Mouse (Mus musculus) midbrain, embryonic 10.5 days (tissue): ENCODE data around the gene Stat5b. TPM values are rescaled to one million over a fixed set of nuclear protein-coding genes. Genes with fewer than 3 reads are reported as not detected.

Source experiments
- DNase-seq: peaks from one replicate; pipeline ENCODE4 v3.0.0-alpha.2; 2017; ENCODE audit warnings: low spot score
- H3K27ac ChIP-seq: fragments of 300-500 bp; sonication (generic); replicated peaks from 2 replicates; pipeline ENCODE4 v1.5.1; 2016; ENCODE audit warnings: mild to moderate bottlenecking
- H3K27me3 ChIP-seq: fragments of 300-500 bp; sonication (generic); 2 replicates; pipeline ENCODE4 v1.6.1; 2016; ENCODE audit warnings: low read depth, mild to moderate bottlenecking; ENCODE audit not compliant: poor library complexity, severe bottlenecking
- H3K36me3 ChIP-seq: fragments of 300-500 bp; sonication (generic); 2 replicates; pipeline ENCODE4 v1.6.1; 2016; ENCODE audit warnings: mild to moderate bottlenecking, moderate library complexity
- H3K4me1 ChIP-seq: fragments of 300-500 bp; sonication (generic); 2 replicates; pipeline ENCODE4 v1.6.1; 2016
- H3K4me3 ChIP-seq: fragments of 300-500 bp; sonication (generic); 2 replicates; pipeline ENCODE4 v1.5.1; 2016; ENCODE audit warnings: mild to moderate bottlenecking, moderate library complexity
- H3K9me3 ChIP-seq: fragments of 300-500 bp; sonication (generic); replicated peaks from 2 replicates; pipeline ENCODE4 v1.6.1; 2016; ENCODE audit warnings: mild to moderate bottlenecking
- WGBS: fragments of 180-500 bp; shearing (Covaris S2); methylation state at CpG from one replicate; pipeline ENCODE4 v1.1.7; 2016; 5-methylcytosine and 5-hydroxymethylcytosine counted together
- polyA plus RNA-seq: library from polyadenylated mRNA; unstranded; fragments of >200 nt; fragmentation: Nextera tagmentation; extraction: Ambion mirVana; gene quantifications from 2 replicates; pipeline ENCODE4 v1.2.1, GENCODE M21; 2016

The Stat5b gene
- polyA plus RNA-seq, 1 experiment from 2014 or later: 15.0 TPM

- Histone ChIP-seq H3K4me1 (peaks cover 32% of the 10 kb centered on the region), H3K9me3 (no peaks in the 10 kb centered on the region), H3K27ac (peak overlapping the region; percentile 69), H3K36me3 (no peaks in the 10 kb centered on the region), H3K27me3 (peaks cover 62% of the 10 kb centered on the region), H3K4me3 (peak overlapping the region; percentile 59)
- peak; percentile 93 for DNase-seq
- WGBS: under 1% methylated on average over 27 of the region's 27 CpGs
These were observed 88.9 kb downstream of the Stat5b start for GRCm38 (mm10) chr11:100761547-100762045.

DNA sequence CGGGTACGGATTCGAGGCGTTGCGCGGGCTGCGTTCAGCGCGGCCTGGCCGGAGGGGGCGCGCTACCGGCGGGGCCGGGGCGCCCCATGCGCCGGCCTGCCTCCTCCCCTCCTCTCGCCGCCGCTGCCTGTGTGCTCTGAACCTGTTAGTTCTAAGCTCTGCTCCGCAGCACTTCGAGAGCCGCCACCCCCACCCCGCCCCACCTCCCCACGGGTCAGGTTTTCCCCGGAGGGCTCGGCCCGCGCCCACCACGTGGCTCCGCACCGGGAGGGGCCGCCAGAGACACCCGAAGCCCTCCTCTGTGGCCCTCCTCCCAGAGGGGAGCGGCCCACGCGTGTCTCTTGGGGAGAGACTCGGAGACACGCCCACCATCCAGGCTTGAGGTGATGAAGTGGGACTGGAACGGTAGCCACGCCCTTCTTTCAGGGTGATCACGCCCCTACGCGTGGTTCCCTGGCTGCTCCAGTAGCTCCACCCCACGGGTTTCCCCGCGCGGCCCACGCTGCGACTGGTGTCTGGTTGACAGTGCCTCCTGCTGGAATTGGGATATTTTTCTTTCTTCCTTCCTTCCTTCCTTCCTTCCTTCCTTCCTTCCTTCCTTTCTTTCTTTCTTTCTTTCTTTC lies 90.8 kb downstream of the Stat5b start, which contains the start of gene Kcnh4:
Gene Kcnh4 (minus strand): TSS at position 332 of the 623 bp plus-strand sequence.
- under 1% methylated on average over 49 of the region's 51 CpGs for WGBS
- Histone ChIP-seq H3K9me3 (no peaks in the 10 kb centered on the region), H3K27me3 (peaks cover 66% of the 10 kb centered on the region), H3K4me1 (peaks cover 32% of the 10 kb centered on the region), H3K4me3 (peak within 1 kb of the TSS; percentile 60), H3K27ac (peak within 1 kb of the TSS; percentile 79), H3K36me3 (no peaks in the 10 kb centered on the region)
- DNase-seq: peak; percentile 34

- Histone ChIP-seq H3K4me3 (peak overlapping the region; percentile 60), H3K36me3 (no peaks in the 10 kb centered on the region), H3K9me3 (no peaks in the 10 kb centered on the region), H3K27me3 (peaks cover 63% of the 10 kb centered on the region), H3K4me1 (peaks cover 32% of the 10 kb centered on the region), H3K27ac (peak overlapping the region; percentile 79)
- WGBS: under 1% methylated on average over 35 of the region's 35 CpGs
- peak; percentile 73 for DNase-seq
These were observed 91.6 kb downstream of the Stat5b start for GRCm38 (mm10) chr11:100758707-100759610.

GRCm38 (mm10) chr11:100757566-100757965 lies 93.0 kb downstream of the Stat5b start:
- WGBS: 91% methylated on average over 12 of the region's 12 CpGs
- Histone ChIP-seq H3K4me3 (no peak overlapping the region), H3K27ac (no peak overlapping the region), H3K36me3 (no peaks in the 10 kb centered on the region), H3K9me3 (no peaks in the 10 kb centered on the region), H3K4me1 (peaks cover 32% of the 10 kb centered on the region), H3K27me3 (peaks cover 54% of the 10 kb centered on the region)
- DNase-seq: no peak

DNA sequence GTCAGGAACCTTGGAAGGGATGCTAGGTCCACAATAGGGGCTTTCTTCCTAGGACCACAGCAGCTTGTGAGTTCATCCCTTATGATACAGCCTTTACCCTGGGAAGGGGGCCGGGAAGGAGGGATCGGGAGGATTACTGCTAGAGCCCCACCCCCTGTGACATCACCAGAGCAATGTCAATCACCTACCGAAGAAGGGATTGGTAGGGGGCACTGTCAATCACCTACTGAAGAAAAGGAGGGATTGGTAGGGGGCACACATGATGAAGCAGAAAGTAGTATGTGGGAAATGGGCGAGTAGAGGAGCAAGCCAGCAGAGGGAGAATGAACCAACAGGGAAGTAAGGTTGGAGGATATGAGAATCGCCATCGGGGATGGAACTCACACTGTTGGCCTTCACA lies 94.0 kb downstream of the Stat5b start:
- no peak overlapping the region for H3K4me3 ChIP-seq
- peaks cover 24% of the 10 kb centered on the region for H3K4me1 ChIP-seq
- WGBS: 65% methylated on average over 6 of the region's 6 CpGs
- H3K36me3 ChIP-seq: peaks cover 3% of the 10 kb centered on the region; the same call in 1 of the 2 replicates
- H3K9me3 ChIP-seq: no peaks in the 10 kb centered on the region
- no peak for DNase-seq
- H3K27ac ChIP-seq: no peak overlapping the region
- H3K27me3 ChIP-seq: peaks cover 52% of the 10 kb centered on the region

DNA sequence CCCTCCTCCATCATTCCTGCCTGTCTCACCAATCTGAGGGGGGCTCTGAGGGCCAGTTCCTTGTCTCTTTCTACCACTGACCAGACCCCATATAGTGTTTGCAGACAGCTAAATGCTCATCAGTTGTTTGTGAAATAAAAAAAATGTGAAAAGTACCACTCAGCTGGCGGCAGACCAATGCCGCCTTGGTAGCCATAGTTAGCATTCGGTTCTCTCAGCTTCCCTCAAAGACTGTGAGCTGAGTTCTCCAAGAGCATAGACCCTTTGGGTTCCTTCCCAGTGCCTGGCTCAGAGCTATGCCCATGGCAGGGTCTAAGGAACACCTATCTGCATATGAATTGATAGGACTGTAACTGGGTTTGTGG lies 95.8 kb downstream of the Stat5b start:
- no peak overlapping the region for H3K27ac ChIP-seq
- 92% methylated on average over 3 of the region's 3 CpGs for WGBS
- H3K4me3 ChIP-seq: no peak overlapping the region
- H3K36me3 ChIP-seq: peaks cover 5% of the 10 kb centered on the region; the same call in 1 of the 2 replicates
- H3K27me3 ChIP-seq: peaks cover 49% of the 10 kb centered on the region
- no peaks in the 10 kb centered on the region for H3K9me3 ChIP-seq
- DNase-seq: no peak
- H3K4me1 ChIP-seq: peaks cover 13% of the 10 kb centered on the region

GRCm38 (mm10) chr11:100754021-100754692 lies 96.4 kb downstream of the Stat5b start:
- no peak overlapping the region for H3K27ac ChIP-seq
- H3K36me3 ChIP-seq: peaks cover 5% of the 10 kb centered on the region; the same call in 1 of the 2 replicates
- H3K9me3 ChIP-seq: no peaks in the 10 kb centered on the region
- WGBS: 88% methylated on average over 12 of the region's 12 CpGs
- peaks cover 49% of the 10 kb centered on the region for H3K27me3 ChIP-seq
- no peak for DNase-seq
- H3K4me1 ChIP-seq: peaks cover 8% of the 10 kb centered on the region
- H3K4me3 ChIP-seq: no peak overlapping the region

DNA sequence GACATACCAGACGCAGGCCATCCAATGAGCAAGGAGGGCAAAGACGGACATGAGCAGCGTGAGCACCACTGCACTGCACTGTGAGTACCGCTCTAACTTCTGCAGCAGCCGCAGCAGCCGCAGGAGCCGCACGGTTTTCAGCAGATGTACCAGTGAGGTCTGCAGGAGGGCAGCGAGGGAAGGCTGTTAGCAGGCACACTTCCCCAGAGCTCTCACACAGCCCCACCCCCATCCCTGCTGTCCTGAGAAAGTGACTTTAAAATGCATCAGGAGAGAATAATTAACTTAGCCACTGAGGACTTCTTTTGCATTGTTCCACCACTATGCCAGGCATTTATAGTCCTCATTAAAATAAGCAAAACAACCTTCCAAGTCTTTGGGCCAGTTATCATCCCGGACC lies 98.2 kb downstream of the Stat5b start:
- Histone ChIP-seq H3K36me3 (peaks cover 5% of the 10 kb centered on the region; the same call in 1 of the 2 replicates), H3K27me3 (peaks cover 44% of the 10 kb centered on the region), H3K4me1 (no peaks in the 10 kb centered on the region; the same call in 1 of the 2 replicates), H3K4me3 (no peak overlapping the region), H3K9me3 (no peaks in the 10 kb centered on the region), H3K27ac (no peak overlapping the region)
- WGBS: 57% methylated on average over 10 of the region's 10 CpGs
- no peak for DNase-seq

GRCm38 (mm10) chr11:100750127-100750526 lies 100.4 kb downstream of the Stat5b start:
- DNase-seq: no peak
- WGBS: 89% methylated on average over 16 of the region's 16 CpGs
- H3K27me3 ChIP-seq: peaks cover 39% of the 10 kb centered on the region
- no peaks in the 10 kb centered on the region for H3K9me3 ChIP-seq
- H3K4me3 ChIP-seq: no peak overlapping the region
- H3K4me1 ChIP-seq: no peaks in the 10 kb centered on the region; the same call in 1 of the 2 replicates
- peaks cover 5% of the 10 kb centered on the region; the same call in 1 of the 2 replicates for H3K36me3 ChIP-seq
- H3K27ac ChIP-seq: no peak overlapping the region

DNA sequence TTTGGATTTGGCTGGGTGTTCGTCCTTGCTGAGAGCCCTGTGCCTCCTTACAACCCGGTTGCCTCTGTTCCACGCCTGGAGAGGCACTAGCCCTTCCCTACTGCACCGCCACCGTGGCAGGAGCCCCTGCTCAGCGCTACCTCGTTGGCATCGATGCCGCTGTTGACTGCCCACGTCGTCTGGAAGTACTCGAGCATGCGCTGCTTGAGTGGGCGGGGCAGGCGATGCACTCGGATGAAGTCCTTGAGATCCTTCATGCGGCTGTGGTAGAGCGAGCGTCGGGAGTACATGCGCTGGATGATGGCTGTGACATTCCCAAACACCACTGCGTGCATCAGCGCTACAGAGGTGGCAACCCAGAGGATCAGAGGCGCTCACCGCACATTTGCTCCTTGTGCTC lies 101.1 kb downstream of the Stat5b start:
- DNase-seq: no peak

DNA sequence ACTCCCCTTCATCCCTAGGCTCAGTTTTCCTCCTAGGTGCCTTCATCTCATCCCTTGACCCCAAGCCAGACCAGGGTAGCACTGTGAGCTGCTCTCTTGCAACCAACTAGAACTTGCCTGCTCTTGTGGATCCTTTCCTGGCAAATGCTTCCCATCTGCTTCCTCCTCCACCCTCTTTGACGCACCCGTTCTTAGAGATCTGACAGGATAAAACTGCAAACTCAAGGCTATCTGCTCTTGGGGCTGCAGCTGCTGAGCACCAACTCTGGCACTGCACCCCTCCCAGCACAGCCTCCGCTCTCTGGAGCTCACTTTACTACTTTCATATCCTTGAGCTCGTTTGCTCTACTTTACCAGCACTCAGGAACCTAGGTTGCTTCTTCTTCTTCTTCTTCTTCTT lies 101.9 kb downstream of the Stat5b start:
- DNase-seq: no peak
- Histone ChIP-seq H3K36me3 (peaks cover 5% of the 10 kb centered on the region; the same call in 1 of the 2 replicates), H3K9me3 (no peaks in the 10 kb centered on the region), H3K4me1 (no peaks in the 10 kb centered on the region; the same call in 1 of the 2 replicates), H3K27me3 (peaks cover 39% of the 10 kb centered on the region), H3K4me3 (no peak overlapping the region), H3K27ac (no peak overlapping the region)
- WGBS: 86% methylated on average over 4 of the region's 4 CpGs

More for the DNA sequence above, 101.1 kb downstream of the Stat5b start:
- Histone ChIP-seq H3K36me3 (peaks cover 5% of the 10 kb centered on the region; the same call in 1 of the 2 replicates), H3K9me3 (no peaks in the 10 kb centered on the region), H3K4me3 (no peak overlapping the region), H3K27me3 (peaks cover 39% of the 10 kb centered on the region), H3K4me1 (no peaks in the 10 kb centered on the region; the same call in 1 of the 2 replicates), H3K27ac (no peak overlapping the region)
- 48% methylated on average over 25 of the region's 25 CpGs for WGBS

DNA sequence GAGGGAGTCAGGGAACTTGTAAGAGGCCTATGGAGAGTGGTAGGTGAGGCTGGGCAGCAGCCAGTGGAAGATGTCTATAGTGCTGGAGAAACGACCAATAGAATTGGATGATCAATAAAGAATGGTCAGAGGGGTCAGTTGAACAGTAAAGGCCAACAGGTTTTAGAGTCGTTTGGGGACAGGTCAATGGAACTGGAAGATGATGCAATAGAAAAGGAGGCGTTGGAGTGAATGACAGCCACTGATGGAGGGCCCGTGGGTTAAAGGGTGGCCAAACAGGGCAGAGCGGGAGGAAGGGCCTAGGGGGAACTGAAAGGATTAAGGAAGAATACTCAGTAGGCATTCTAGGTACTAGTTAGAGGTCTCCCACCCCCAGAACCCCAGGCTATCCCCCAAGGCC lies 103.4 kb downstream of the Stat5b start:
- no peaks in the 10 kb centered on the region for H3K9me3 ChIP-seq
- H3K4me3 ChIP-seq: no peak overlapping the region
- no peak overlapping the region for H3K27ac ChIP-seq
- H3K4me1 ChIP-seq: no peaks in the 10 kb centered on the region; the same call in 1 of the 2 replicates
- H3K27me3 ChIP-seq: peaks cover 38% of the 10 kb centered on the region
- peaks cover 5% of the 10 kb centered on the region; the same call in 1 of the 2 replicates for H3K36me3 ChIP-seq
- WGBS: 84% methylated on average over 5 of the region's 5 CpGs
- DNase-seq: no peak
